Mouse (Mus musculus) midbrain, embryonic 13.5 days (tissue): ENCODE results near the gene Hist1h2bb. TPM values are rescaled to one million over a fixed set of nuclear protein-coding genes. Genes with fewer than 3 reads are reported as not detected.

ENCODE experiments used
- ATAC-seq: fragments of 200-750 bp; cut with Nextera tagmentation; 2 replicates; pipeline ENCODE4 v1.8.0; 2017; ENCODE audit warnings: mild to moderate bottlenecking, moderate TSS enrichment, moderate library complexity
- H3K27ac ChIP-seq: fragments of 300-500 bp; sonication (generic); 2 replicates; pipeline ENCODE4 v1.5.1; 2015; ENCODE audit warnings: inconsistent platforms, mild to moderate bottlenecking, moderate library complexity
- H3K27me3 ChIP-seq: fragments of 300-500 bp; sonication (generic); 2 replicates; pipeline ENCODE4 v1.6.1; 2015; ENCODE audit warnings: mild to moderate bottlenecking, inconsistent platforms
- H3K36me3 ChIP-seq: fragments of 300-500 bp; sonication (generic); 2 replicates; pipeline ENCODE4 v1.6.1; 2015; ENCODE audit warnings: mild to moderate bottlenecking, inconsistent platforms
- H3K4me1 ChIP-seq: fragments of 300-500 bp; sonication (generic); replicated peaks from 2 replicates; pipeline ENCODE4 v1.6.1; 2015; ENCODE audit warnings: inconsistent platforms
- H3K4me2 ChIP-seq: fragments of 300-500 bp; sonication (generic); replicated peaks from 2 replicates; pipeline ENCODE4 v1.6.1; 2015; ENCODE audit warnings: moderate library complexity, mild to moderate bottlenecking, inconsistent platforms
- H3K4me3 ChIP-seq: fragments of 300-500 bp; sonication (generic); replicated peaks from 2 replicates; pipeline ENCODE4 v1.5.1; 2015; ENCODE audit warnings: mild to moderate bottlenecking, inconsistent platforms
- H3K9ac ChIP-seq: fragments of 300-500 bp; sonication (generic); replicated peaks from 2 replicates; pipeline ENCODE4 v1.6.1; 2015; ENCODE audit warnings: mild to moderate bottlenecking, inconsistent platforms
- H3K9me3 ChIP-seq: fragments of 300-500 bp; sonication (generic); 2 replicates; pipeline ENCODE4 v1.6.1; 2016; ENCODE audit warnings: mild to moderate bottlenecking, inconsistent platforms
- WGBS: fragments of 180-500 bp; shearing (Covaris S2); methylation state at CpG from one replicate; pipeline ENCODE4 v1.1.7; 2015; 5-methylcytosine and 5-hydroxymethylcytosine counted together
- polyA plus RNA-seq: library from polyadenylated mRNA; unstranded; fragments of >200 nt; fragmentation: Nextera tagmentation; extraction: Ambion mirVana; gene quantifications from 2 replicates; pipeline ENCODE4 v1.2.1, GENCODE M21; 2015

The Hist1h2bb gene
- polyA plus RNA-seq, 1 experiment from 2014 or later: 2.8 TPM

- Histone ChIP-seq H3K36me3 (no peaks in the 10 kb centered on the region), H3K9ac (no peak overlapping the region), H3K9me3 (no peaks in the 10 kb centered on the region), H3K27ac (no peak overlapping the region), H3K4me2 (no peak overlapping the region), H3K4me1 (no peaks in the 10 kb centered on the region), H3K27me3 (no peaks in the 10 kb centered on the region), H3K4me3 (no peak overlapping the region)
- 65% methylated on average over 8 of the region's 8 CpGs for WGBS
- ATAC-seq: no peak
Observed at GRCm38 (mm10) chr13:23730479-23730878, 16.1 kb upstream of the Hist1h2bb start.

GRCm38 (mm10) chr13:23732156-23732804, 14.3 kb upstream of the Hist1h2bb start:
- WGBS: 27% methylated on average over 8 of the region's 8 CpGs
- H3K27me3 ChIP-seq: no peaks in the 10 kb centered on the region
- no peak overlapping the region for H3K9ac ChIP-seq
- no peaks in the 10 kb centered on the region for H3K4me1 ChIP-seq
- H3K27ac ChIP-seq: no peak overlapping the region
- H3K9me3 ChIP-seq: no peaks in the 10 kb centered on the region
- ATAC-seq: no peak
- H3K4me2 ChIP-seq: no peak overlapping the region
- H3K4me3 ChIP-seq: no peak overlapping the region
- H3K36me3 ChIP-seq: no peaks in the 10 kb centered on the region

GRCm38 (mm10) chr13:23737091-23737490, 9.4 kb upstream of the Hist1h2bb start:
- Histone ChIP-seq H3K27me3 (no peaks in the 10 kb centered on the region), H3K36me3 (no peaks in the 10 kb centered on the region), H3K4me1 (peaks cover 25% of the 10 kb centered on the region), H3K9me3 (no peaks in the 10 kb centered on the region), H3K4me2 (no peak overlapping the region), H3K9ac (no peak overlapping the region), H3K27ac (no peak overlapping the region), H3K4me3 (no peak overlapping the region)
- ATAC-seq: no peak
- WGBS: 74% methylated on average over 5 of the region's 5 CpGs

GRCm38 (mm10) chr13:23738041-23738440, 8.5 kb upstream of the Hist1h2bb start:
- no peaks in the 10 kb centered on the region for H3K9me3 ChIP-seq
- H3K4me1 ChIP-seq: peaks cover 25% of the 10 kb centered on the region
- H3K4me2 ChIP-seq: peak overlapping the region; percentile 100
- no peak for ATAC-seq
- peak overlapping the region; percentile 91 for H3K27ac ChIP-seq
- no peaks in the 10 kb centered on the region for H3K27me3 ChIP-seq
- H3K36me3 ChIP-seq: no peaks in the 10 kb centered on the region
- H3K4me3 ChIP-seq: peak overlapping the region; percentile 46
- WGBS: 16% methylated on average over 4 of the region's 4 CpGs
- H3K9ac ChIP-seq: peak overlapping the region; percentile 75

GRCm38 (mm10) chr13:23738677-23739068, 7.9 kb upstream of the Hist1h2bb start, which contains the start of gene Hist1h1c:
TSS of gene Hist1h1c (plus strand) at chr13:23738808.
- peak; percentile 97 for ATAC-seq
- Histone ChIP-seq H3K27me3 (no peaks in the 10 kb centered on the region), H3K4me2 (peak within 1 kb of the TSS; percentile 100), H3K27ac (peak within 1 kb of the TSS; percentile 91), H3K9ac (peak within 1 kb of the TSS; percentile 75), H3K9me3 (no peaks in the 10 kb centered on the region), H3K4me1 (peaks cover 25% of the 10 kb centered on the region), H3K4me3 (peak within 1 kb of the TSS; percentile 46), H3K36me3 (no peaks in the 10 kb centered on the region)
- 0% methylated on average over 36 of the region's 38 CpGs for WGBS

- H3K27me3 ChIP-seq: no peaks in the 10 kb centered on the region
- peak overlapping the region; percentile 100 for H3K4me2 ChIP-seq
- peak; percentile 90 for ATAC-seq
- WGBS: under 1% methylated on average over 39 of the region's 39 CpGs
- no peaks in the 10 kb centered on the region for H3K36me3 ChIP-seq
- H3K27ac ChIP-seq: peak overlapping the region; percentile 91
- H3K4me1 ChIP-seq: peaks cover 25% of the 10 kb centered on the region
- peak overlapping the region; percentile 46 for H3K4me3 ChIP-seq
- H3K9ac ChIP-seq: peak overlapping the region; percentile 75
- H3K9me3 ChIP-seq: no peaks in the 10 kb centered on the region
Observed at GRCm38 (mm10) chr13:23739069-23739921, 7.2 kb upstream of the Hist1h2bb start.

GRCm38 (mm10) chr13:23739922-23740252, 6.6 kb upstream of the Hist1h2bb start:
- peak overlapping the region; percentile 91 for H3K27ac ChIP-seq
- H3K27me3 ChIP-seq: no peaks in the 10 kb centered on the region
- H3K9me3 ChIP-seq: no peaks in the 10 kb centered on the region
- no peaks in the 10 kb centered on the region for H3K36me3 ChIP-seq
- H3K4me2 ChIP-seq: peak overlapping the region; percentile 100
- 1% methylated on average over 14 of the region's 14 CpGs for WGBS
- no peak for ATAC-seq
- H3K9ac ChIP-seq: peak overlapping the region; percentile 75
- peaks cover 29% of the 10 kb centered on the region for H3K4me1 ChIP-seq
- peak overlapping the region; percentile 46 for H3K4me3 ChIP-seq

GRCm38 (mm10) chr13:23740256-23740840, 6.2 kb upstream of the Hist1h2bb start:
- peak overlapping the region; percentile 100 for H3K4me2 ChIP-seq
- peak overlapping the region; percentile 91 for H3K27ac ChIP-seq
- WGBS: 40% methylated on average over 13 of the region's 13 CpGs
- peak overlapping the region; percentile 46 for H3K4me3 ChIP-seq
- ATAC-seq: no peak
- no peaks in the 10 kb centered on the region for H3K27me3 ChIP-seq
- no peaks in the 10 kb centered on the region for H3K9me3 ChIP-seq
- H3K36me3 ChIP-seq: no peaks in the 10 kb centered on the region
- H3K9ac ChIP-seq: peak overlapping the region; percentile 75
- peaks cover 30% of the 10 kb centered on the region for H3K4me1 ChIP-seq

- ATAC-seq: no peak
- no peaks in the 10 kb centered on the region for H3K27me3 ChIP-seq
- H3K9ac ChIP-seq: no peak overlapping the region
- WGBS: 64% methylated on average over 5 of the region's 5 CpGs
- no peaks in the 10 kb centered on the region for H3K9me3 ChIP-seq
- peaks cover 33% of the 10 kb centered on the region for H3K4me1 ChIP-seq
- H3K4me2 ChIP-seq: peak overlapping the region; percentile 100; the same call in 1 of the 2 replicates
- H3K4me3 ChIP-seq: no peak overlapping the region
- H3K36me3 ChIP-seq: no peaks in the 10 kb centered on the region
- no peak overlapping the region for H3K27ac ChIP-seq
Observed at GRCm38 (mm10) chr13:23740910-23741309, 5.6 kb upstream of the Hist1h2bb start.

GRCm38 (mm10) chr13:23742007-23742406, 4.5 kb upstream of the Hist1h2bb start:
- no peak overlapping the region for H3K4me3 ChIP-seq
- ATAC-seq: no peak
- no peak overlapping the region for H3K27ac ChIP-seq
- no peak overlapping the region for H3K9ac ChIP-seq
- H3K4me1 ChIP-seq: peaks cover 35% of the 10 kb centered on the region
- H3K36me3 ChIP-seq: no peaks in the 10 kb centered on the region
- H3K27me3 ChIP-seq: no peaks in the 10 kb centered on the region
- no peaks in the 10 kb centered on the region for H3K9me3 ChIP-seq
- H3K4me2 ChIP-seq: no peak overlapping the region

- Histone ChIP-seq H3K4me3 (no peak overlapping the region), H3K4me2 (no peak overlapping the region), H3K27me3 (no peaks in the 10 kb centered on the region), H3K9ac (no peak overlapping the region), H3K9me3 (no peaks in the 10 kb centered on the region), H3K27ac (no peak overlapping the region), H3K4me1 (peaks cover 41% of the 10 kb centered on the region), H3K36me3 (no peaks in the 10 kb centered on the region)
- 80% methylated on average over 5 of the region's 5 CpGs for WGBS
- ATAC-seq: no peak
Observed at GRCm38 (mm10) chr13:23743215-23743614, 3.3 kb upstream of the Hist1h2bb start.

- Histone ChIP-seq H3K36me3 (no peaks in the 10 kb centered on the region), H3K4me3 (peak overlapping the region; percentile 39; the same call in 1 of the 2 replicates), H3K9me3 (no peaks in the 10 kb centered on the region), H3K27ac (peak overlapping the region; percentile 19; the same call in 1 of the 2 replicates), H3K27me3 (no peaks in the 10 kb centered on the region), H3K4me2 (peak overlapping the region; percentile 66; the same call in 1 of the 2 replicates), H3K9ac (no peak overlapping the region), H3K4me1 (peaks cover 41% of the 10 kb centered on the region)
- 39% methylated on average over 4 of the region's 4 CpGs for WGBS
- no peak for ATAC-seq
Observed at GRCm38 (mm10) chr13:23743963-23744362, 2.6 kb upstream of the Hist1h2bb start.
